Mouse (Mus musculus): ENCODE measurements around the gene Syngr2.

Gene Syngr2

GRCm38 (mm10) chr11:117809407-117810311, at the start of gene Syngr2, which contains the start of gene Gm20708:
Gene Syngr2 (plus strand): TSS chr11:117809668.
Gene Gm20708 (plus strand): TSS chr11:117809668.
- DNase-seq = peak; percentile 80 to 90

GRCm38 (mm10) chr11:117760374-117761119, 48.9 kb upstream of the Syngr2 start:
- DNase-seq = peak; percentile 67 to 75

- no peak for DNase-seq
Observed at GRCm38 (mm10) chr11:117761801-117762200, 47.7 kb upstream of the Syngr2 start.

GRCm38 (mm10) chr11:117762246-117762645, 47.2 kb upstream of the Syngr2 start:
- peak in 1 of 2 experiments; percentile 18 for DNase-seq

- peak in 1 of 2 experiments; percentile 7 for DNase-seq
Observed at GRCm38 (mm10) chr11:117764319-117764718, 45.1 kb upstream of the Syngr2 start.

GRCm38 (mm10) chr11:117765361-117765760, 44.1 kb upstream of the Syngr2 start:
- DNase-seq = peak in 1 of 2 experiments; percentile 14

GRCm38 (mm10) chr11:117766275-117766674, 43.2 kb upstream of the Syngr2 start:
- DNase-seq = no peak

GRCm38 (mm10) chr11:117768725-117769682, 40.5 kb upstream of the Syngr2 start:
- DNase-seq = peak; percentile 35 to 56

GRCm38 (mm10) chr11:117769683-117770047, 39.8 kb upstream of the Syngr2 start:
- DNase-seq = no peak

GRCm38 (mm10) chr11:117770407-117770806, 39.1 kb upstream of the Syngr2 start:
- no peak for DNase-seq

GRCm38 (mm10) chr11:117772352-117772751, 37.1 kb upstream of the Syngr2 start:
- no peak for DNase-seq

- DNase-seq = no peak
Observed at GRCm38 (mm10) chr11:117774925-117775324, 34.5 kb upstream of the Syngr2 start.

- DNase-seq = no peak
Observed at GRCm38 (mm10) chr11:117775540-117775939, 33.9 kb upstream of the Syngr2 start.

- DNase-seq = no peak
Observed at GRCm38 (mm10) chr11:117776085-117776792, 33.2 kb upstream of the Syngr2 start.

GRCm38 (mm10) chr11:117777111-117777510, 32.4 kb upstream of the Syngr2 start:
- DNase-seq = no peak

- DNase-seq = peak; percentile 74 to 83
Observed at GRCm38 (mm10) chr11:117778031-117778430, 31.4 kb upstream of the Syngr2 start.

- peak; percentile 49 to 66 for DNase-seq
Observed at GRCm38 (mm10) chr11:117778851-117779433, 30.5 kb upstream of the Syngr2 start.

GRCm38 (mm10) chr11:117779434-117780198, 29.9 kb upstream of the Syngr2 start:
- DNase-seq = peak; percentile 91 to 93

- no peak for DNase-seq
Observed at GRCm38 (mm10) chr11:117780199-117780515, 29.3 kb upstream of the Syngr2 start.

GRCm38 (mm10) chr11:117780582-117781111, 28.8 kb upstream of the Syngr2 start:
- peak; percentile 96 to 98 for DNase-seq
